ENCODE assay signal across 7 mouse cellular contexts in the genomic region with DNA sequence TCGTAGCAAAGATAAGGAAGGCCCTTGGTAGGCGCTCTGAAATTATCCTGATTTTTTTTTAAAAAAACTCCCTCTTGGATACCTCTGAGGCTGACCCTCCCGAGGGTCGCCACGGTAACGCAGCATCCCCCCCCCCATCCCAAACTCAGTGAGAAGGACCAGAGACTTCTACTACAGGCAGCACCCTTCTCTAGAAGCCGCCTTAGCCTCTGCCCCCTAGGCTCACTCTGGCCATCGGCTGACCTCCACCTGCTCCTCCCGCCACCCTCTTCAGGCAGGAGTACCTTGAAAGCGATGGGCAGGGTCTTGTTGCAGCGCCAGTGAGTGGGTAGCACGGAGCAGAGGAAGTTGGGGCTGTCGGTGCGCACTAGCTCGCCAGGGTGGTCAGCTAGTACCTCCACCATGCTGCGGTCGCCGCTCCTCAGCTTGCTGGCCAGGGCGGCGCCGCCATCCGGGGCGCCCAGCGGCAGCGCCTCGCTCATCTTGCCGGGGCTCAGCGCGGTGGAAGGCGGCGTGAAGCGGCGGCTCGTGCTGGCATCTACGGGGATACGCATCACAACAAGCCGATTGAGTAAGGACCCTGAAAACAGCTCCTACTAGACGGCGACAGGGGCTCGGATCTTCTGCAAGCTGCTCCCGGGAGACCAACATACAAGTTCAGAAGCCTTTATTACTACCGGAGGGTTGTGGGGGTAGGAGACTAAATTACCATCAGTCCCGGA.
A peak's percentile ranks its signal among the peaks of the same experiment; 100 is the strongest.
DNase-seq lines count a peak whose midpoint lies in the region; ATAC-seq and TF ChIP-seq lines count a peak whose summit lies in the region.

No protein-coding gene starts in this region.

- H3K9ac ChIP-seq in liver, adult 2 months (ENCODE audit: low read depth, low read length): no peak overlapping the region
- peak overlapping the region; percentile 61 for H3K9ac ChIP-seq in neural tube, embryonic 13.5 days

- H3K27me3 ChIP-seq in testis, adult 2 months (ENCODE audit: control insufficient read depth, insufficient read depth, low read length): peaks cover 4% of the 10 kb centered on the region
- peaks cover 5% of the 10 kb centered on the region for H3K27me3 ChIP-seq in liver, adult 2 months (ENCODE audit: control insufficient read depth, insufficient read depth, low read length)
- H3K27me3 ChIP-seq in neural tube, embryonic 13.5 days: peaks cover 98% of the 10 kb centered on the region

- no peaks in the 10 kb centered on the region for H3K36me3 ChIP-seq in testis, adult 2 months (ENCODE audit: control insufficient read depth, insufficient read depth, low read length)
- no peaks in the 10 kb centered on the region for H3K36me3 ChIP-seq in liver, adult 2 months (ENCODE audit: control insufficient read depth, insufficient read depth, low read length)
- no peaks in the 10 kb centered on the region for H3K36me3 ChIP-seq in neural tube, embryonic 13.5 days

- H3K9me3 ChIP-seq in neural tube, embryonic 13.5 days: no peaks in the 10 kb centered on the region

- peak overlapping the region; percentile 21 for H3K4me3 ChIP-seq in testis, adult 2 months (ENCODE audit: control insufficient read depth, low read depth, low read length)
- H3K4me3 ChIP-seq in liver, adult 2 months (ENCODE audit: insufficient read depth, low read depth, low read length): peak overlapping the region; percentile 32; the same call in 1 of the 2 replicates
- peak overlapping the region; percentile 50 for H3K4me3 ChIP-seq in neural tube, embryonic 13.5 days

- ATAC-seq in neural tube, embryonic 13.5 days (ENCODE audit: low read depth): no peak

- no peak for TF ChIP-seq CTCF in testis, adult 2 months (IDR thresholded peaks at IDR 0.05; ENCODE audit: control insufficient read depth, insufficient read depth, insufficient replicate concordance, low read depth, low read length)
- no peak for TF ChIP-seq CTCF in liver, adult 2 months (IDR thresholded peaks at IDR 0.05; ENCODE audit: low read depth, low read length)

- no peak for TF ChIP-seq POLR2A in testis, adult 2 months (IDR thresholded peaks at IDR 0.05; ENCODE audit: control insufficient read depth, low read depth, low read length)
- TF ChIP-seq POLR2A in liver, adult 2 months (IDR thresholded peaks at IDR 0.05; ENCODE audit: extremely low read depth, insufficient read depth, low read length): no peak

- 5% methylated on average over 43 of the region's 43 CpGs for WGBS in liver, adult 2 months
- 1% methylated on average over 43 of the region's 43 CpGs for WGBS in neural tube, embryonic 13.5 days

- DNase-seq in testis, postnatal 10 days (ENCODE audit: low spot score): no peak
- peak; percentile 64 for DNase-seq in embryo, embryonic 11 days
- peak; percentile 19 to 20 for DNase-seq in heart, postnatal 14 days
- DNase-seq in liver, adult 2 months (ENCODE audit: extremely low read depth, low read depth, low spot score): no peak
- no peak for DNase-seq in ovary, postnatal 14 days (ENCODE audit: low spot score)

- no peak overlapping the region for H3K27ac ChIP-seq in testis, adult 2 months (ENCODE audit: control insufficient read depth, insufficient read depth, low read depth, low read length)
- no peak overlapping the region for H3K27ac ChIP-seq in liver, adult 2 months (replicated peaks; ENCODE audit: insufficient read depth, low read depth, low read length)
- no peak overlapping the region for H3K27ac ChIP-seq in neural tube, embryonic 13.5 days (replicated peaks)

- H3K4me1 ChIP-seq in testis, adult 2 months (ENCODE audit: control insufficient read depth, insufficient read depth, low read length): peaks cover 29% of the 10 kb centered on the region
- peaks cover 6% of the 10 kb centered on the region; the same call in 1 of the 2 replicates for H3K4me1 ChIP-seq in liver, adult 2 months (ENCODE audit: control insufficient read depth, insufficient read depth, low read length)
- peaks cover 45% of the 10 kb centered on the region for H3K4me1 ChIP-seq in neural tube, embryonic 13.5 days (replicated peaks)

- no peaks in the 10 kb centered on the region for H3K79me2 ChIP-seq in liver, adult 2 months (ENCODE audit: control insufficient read depth, insufficient read depth, low read length)

- H3K4me2 ChIP-seq in neural tube, embryonic 13.5 days: peak overlapping the region; percentile 85

- intact Hi-C loops in heart, postnatal 14 days (cut with DNase I): loop anchor here (5.0 kb wide), 1 partner anchor 132 kb away; a partner anchor contains a TSS

Comparison
In these comparisons a context has a peak if more than half of its experiments do, and no peak if none do; other contexts are left out.
1. DNase-seq: peak in embryo, embryonic 11 days (single experiment) and heart, postnatal 14 days (2 of 2); none in testis, postnatal 10 days (single experiment), liver, adult 2 months (single experiment) and ovary, postnatal 14 days (single experiment).
2. Peak in every context shown above with its lines, with median percentiles within 50 percentile points of each other: H3K4me3 ChIP-seq.